Mouse (Mus musculus) skeletal muscle tissue, adult 2 months (tissue): ENCODE data around the gene Prune2.

ENCODE experiments used
- DNase-seq: peaks from one replicate; pipeline ENCODE4 v3.0.0-alpha.2; 2012; ENCODE audit warnings: low read depth, low spot score

The Prune2 gene

DNA sequence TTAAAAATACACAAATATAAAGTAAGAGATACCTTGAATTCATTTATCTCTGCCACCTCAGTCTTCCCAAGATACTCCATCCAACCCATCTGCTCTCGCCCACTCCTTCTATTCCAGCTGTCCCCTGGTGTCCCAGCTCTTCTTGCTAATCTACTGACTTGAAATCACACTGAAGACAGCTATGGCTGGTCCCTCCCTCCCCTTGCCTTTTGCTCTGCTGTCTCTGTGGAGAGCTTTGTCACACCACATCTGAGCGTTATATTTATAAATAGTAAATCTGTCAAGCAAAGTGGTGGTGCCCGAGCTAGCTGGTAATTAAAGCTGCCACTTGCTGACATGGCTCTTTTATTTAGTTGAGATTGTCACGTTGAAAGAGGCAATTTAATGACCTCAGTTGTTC, 224.6 kb downstream of the Prune2 start:
- DNase-seq = no peak

DNA sequence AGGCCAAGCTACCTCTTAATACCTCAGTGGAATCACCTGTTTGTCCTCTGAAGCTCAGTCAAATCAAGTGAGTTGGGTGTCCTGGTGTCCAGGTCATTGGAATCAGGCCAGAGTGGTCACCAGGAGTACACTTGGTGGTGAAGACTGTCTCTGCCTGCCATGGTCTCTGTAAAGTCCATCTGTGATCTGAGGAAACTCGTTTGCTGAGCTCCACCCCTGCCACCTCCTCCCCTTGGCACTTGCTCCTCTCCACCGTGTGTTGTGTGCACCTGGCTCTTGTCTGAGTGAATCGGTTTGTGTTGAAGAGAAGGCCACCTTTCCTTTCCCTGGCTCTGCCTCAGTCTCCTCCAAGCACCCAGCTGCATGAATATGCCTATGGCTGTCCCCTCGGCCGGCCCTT, 238.8 kb downstream of the Prune2 start:
- no peak for DNase-seq

DNA sequence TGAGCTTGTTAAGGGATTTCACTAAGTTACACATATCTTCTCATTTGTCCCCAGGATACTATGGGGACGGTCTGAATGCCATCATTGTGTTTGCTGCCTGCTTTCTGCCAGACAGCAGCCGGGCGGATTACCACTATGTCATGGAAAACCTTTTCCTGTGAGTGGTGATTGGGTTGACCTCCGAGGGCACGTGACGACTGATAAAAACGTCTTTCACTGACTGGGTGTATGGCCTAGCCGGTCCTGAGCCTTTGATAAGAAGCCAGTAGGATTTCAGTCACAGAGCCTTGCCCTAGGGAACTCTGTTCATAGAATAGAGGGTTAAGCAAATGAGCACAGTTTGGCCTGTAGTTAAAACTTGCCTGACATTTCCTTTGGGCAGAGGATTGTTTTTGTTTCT, 243.1 kb downstream of the Prune2 start:
- no peak for DNase-seq

DNA sequence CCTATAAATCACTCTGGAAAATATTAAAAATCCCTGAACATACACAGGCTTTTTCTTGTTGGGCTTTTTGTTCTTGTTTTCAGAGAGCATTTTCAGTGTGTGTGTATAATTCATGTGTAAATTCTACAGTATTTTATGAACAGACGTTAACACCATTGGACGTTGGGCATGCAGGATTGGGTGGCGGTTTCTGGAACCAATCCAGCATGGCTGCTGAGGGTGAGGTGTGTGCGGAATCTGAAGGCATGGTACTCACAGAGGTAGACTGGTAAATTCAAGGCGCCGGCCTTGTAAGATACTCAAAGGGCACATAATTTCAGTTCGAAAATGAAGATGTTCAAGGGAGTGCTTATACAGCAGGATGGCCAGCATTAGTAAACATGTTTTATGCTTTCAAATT, 251.2 kb downstream of the Prune2 start:
- no peak for DNase-seq

DNA sequence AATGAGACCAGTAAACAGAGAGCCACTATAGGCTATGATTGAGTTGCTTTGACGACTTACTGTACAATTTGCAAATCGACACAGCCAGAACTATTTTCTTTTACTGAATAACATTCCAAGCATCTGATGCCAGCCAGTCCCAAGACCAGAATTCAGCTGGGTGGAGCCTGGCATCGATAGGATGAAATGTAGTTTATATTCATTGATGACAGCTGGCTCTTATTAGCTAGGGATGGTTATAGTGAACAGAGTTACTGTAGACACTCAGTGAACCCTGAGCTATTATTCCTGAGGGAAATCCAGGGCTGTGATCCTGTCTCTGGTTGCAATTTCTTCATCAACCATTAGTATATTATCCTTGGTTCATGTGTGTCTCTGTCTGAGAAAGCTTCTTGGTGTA, 254.6 kb downstream of the Prune2 start:
- DNase-seq = no peak

DNA sequence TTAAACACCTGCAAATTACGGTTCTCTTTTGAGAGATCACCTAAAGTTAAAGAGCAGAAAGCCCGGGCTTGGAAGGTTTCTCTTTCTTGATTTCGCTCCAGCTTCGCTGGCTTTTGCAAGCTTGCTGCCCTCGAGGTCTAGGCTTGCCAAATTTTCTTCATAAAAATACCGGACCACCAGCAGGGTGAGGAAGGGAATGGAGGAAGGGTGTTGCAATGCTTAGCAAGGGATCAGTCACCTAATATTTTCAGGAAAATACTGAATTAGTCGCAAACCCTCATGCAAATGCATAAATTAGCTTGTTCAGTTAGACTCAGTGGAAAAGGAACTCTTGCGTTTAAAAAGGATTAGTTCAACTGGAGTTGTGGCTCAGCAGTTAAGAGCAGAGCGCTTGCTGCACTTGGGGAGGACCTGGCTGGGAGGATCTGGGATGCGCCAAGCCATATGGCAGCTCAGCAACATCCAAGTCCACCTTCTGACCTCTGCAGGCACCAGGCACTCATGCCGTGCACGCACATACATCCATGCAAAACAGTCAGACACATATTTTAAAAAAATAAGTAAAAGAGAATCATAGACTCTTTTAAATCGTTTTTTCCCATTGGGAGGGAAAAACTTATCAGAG, 259.1 kb downstream of the Prune2 start:
- no peak for DNase-seq

DNA sequence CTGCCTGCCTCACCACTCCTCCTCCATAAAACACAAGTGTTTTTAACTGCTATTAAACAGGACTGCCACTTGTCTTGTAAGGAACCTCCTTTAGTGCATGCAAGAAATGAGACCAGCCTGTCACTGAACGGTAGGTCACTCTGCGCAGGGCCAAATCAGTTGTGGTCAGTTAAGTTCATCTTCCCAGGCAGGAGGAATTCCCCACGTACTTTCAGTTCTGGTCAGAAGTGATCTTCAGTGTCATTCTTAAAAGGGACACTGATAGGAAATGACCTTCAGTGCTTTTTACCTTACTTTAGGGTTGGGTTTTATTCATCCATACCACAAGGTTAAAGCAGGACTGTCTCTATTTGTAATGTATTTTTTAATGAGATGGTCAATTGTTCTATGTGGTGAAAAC, 262.3 kb downstream of the Prune2 start:
- DNase-seq = no peak

DNA sequence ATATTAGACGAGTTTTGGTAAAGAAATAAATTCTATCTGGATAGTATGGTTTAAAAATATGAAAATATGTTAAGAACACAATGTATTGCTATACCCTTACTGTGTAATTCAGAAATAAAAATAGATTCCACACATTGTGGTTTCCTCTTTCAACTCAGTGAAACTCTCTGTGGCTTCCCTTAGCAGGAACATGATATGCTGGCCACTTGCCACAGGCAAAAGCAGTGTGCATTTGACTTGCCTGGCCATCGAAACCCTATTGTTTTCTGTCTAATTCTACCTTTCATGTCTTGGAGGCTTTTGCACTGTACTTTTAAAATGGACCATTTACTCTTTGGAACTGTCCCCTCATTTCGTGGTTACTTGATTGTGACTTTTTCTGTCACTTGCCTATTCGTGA, 267.9 kb downstream of the Prune2 start:
- peak; percentile 27 for DNase-seq

DNA sequence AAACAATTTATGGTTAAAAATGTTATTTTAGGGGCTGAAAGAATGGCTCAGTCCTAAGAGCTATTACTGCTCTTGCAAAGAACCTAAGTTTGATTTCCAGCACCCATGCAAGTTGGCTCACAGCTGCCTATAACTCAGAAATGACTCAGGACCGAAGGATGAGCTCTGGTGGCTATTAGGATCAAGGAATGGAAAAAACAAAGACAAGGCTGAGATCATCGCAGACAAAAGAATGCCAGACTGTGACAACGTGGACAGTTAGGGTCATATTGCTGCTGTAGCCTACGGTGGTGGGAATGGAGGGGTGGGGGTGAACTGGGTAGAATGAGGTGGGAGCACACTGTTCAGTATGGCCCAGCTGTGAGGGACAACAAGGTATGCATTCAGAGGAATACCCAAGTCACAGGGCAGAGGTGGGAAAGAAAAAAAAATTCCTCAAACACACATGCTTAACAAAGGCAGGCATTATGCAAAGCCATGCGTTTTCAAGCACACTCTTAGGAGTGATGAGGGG, 269.7 kb downstream of the Prune2 start:
- no peak for DNase-seq

DNA sequence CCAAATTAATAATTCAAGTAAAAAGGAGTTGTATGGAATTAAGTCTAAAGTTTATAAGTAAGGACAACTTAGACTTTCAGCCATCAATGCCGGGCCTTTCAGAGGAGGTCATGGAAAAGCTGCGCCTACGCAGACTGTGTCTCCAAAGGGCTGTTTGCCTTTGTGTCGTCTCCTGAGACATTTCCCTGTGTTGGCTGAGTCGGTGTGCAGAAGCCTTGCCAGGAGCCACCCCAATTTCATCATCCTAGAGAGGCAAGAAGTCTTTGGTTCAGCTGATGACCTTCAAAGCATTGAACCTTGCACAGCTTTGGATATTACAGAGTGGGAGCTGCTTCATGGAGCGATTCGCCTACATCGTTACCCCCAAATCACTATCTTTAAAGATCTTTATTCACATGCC, 270.2 kb downstream of the Prune2 start:
- DNase-seq = peak; percentile 18

DNA sequence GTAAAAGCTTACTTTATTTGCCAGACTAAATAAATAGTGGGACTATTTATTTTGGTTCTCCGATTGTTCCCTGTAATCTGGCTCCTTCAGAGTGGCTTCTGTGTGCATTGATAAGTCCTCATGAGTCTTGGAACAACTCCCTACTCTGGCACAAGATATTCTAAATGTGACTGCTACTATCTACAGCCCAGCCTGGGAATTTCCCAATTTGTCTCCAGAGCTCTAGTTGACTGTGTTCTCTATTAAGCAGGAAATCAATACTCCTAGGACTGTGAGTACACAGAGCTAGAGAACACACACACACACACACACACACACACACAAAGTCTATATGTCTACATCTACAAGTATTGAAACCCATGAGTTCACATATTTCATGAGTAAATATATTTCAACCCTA, 274.1 kb downstream of the Prune2 start:
- no peak for DNase-seq

DNA sequence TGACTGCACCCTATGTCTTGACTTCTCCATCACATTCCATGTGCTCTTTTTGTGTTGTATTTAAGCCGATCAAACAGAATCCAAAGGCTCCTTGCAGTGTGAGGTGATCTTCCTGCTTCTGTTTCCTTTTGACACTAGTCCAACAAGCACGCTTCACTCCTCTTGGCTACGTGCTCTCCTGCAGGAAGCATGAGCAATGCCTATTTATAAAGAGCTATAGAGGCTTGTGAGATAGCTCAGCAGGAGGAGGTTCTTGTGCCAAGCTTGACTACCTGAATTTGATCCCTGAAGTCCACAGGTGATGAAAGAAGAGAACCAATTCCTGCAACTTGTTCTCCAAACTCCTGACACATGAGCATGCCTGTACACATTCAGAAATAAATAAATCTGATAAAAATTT, 282.6 kb downstream of the Prune2 start:
- no peak for DNase-seq

DNA sequence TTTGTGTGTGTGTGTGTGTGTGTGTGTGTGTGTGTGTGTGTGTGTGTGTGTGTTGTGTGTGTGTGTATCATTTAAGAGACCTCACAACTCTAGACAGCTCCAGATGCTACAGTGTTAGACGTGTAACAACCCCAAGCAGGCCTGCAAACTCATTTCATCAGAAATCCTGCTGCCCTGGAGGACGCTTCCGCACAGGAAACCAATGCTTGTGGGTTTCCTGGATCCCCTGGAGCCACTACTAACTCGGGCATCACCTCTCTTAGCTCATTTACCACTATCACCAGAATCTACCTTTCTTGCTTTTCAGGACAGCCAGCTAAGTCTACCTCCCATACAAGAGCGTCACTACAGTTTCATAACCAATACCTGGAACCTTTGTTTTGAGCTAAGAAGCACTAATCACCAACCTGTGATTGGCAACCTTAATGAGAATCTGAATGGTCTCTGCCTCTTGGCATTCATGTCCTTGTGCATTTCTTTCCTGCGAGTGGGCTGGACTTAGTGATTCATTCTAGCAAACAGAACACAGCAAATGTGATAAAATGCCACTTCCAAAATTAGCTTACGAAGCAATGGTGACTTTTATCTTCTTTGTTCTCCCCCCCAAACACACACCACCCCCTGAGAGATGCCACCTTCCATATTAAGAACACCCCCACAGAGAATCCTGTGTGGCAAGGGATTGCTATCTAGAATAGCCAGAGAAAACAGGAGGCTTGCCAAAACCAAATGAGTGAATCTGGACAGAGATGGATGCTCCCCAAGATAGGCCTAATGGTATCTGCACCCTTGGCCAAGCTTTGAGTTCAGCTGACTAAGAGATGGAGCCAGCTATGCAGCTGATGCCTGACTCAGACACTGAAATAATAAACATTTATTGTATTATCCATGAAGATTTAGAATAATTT, 284.5 kb downstream of the Prune2 start:
- DNase-seq = no peak

DNA sequence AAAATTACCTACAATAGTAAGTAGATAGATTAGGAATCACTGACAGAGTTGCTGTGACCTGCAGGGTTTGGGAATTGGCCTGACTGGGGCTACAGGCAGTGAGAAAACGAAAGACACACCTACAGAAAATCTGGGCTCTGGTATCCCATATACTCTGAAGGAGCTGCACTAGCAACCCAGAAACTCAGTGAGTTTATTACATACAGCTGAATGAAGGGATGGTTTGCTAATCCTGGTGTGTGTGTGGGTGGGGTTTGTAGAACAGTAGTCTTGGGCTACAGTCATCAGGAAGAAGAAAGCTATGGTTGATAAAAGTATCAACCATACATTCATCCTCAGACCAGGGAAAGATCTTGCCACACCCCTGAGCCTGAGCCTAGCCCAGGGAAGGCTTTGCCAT, 285.3 kb downstream of the Prune2 start:
- DNase-seq = no peak

DNA sequence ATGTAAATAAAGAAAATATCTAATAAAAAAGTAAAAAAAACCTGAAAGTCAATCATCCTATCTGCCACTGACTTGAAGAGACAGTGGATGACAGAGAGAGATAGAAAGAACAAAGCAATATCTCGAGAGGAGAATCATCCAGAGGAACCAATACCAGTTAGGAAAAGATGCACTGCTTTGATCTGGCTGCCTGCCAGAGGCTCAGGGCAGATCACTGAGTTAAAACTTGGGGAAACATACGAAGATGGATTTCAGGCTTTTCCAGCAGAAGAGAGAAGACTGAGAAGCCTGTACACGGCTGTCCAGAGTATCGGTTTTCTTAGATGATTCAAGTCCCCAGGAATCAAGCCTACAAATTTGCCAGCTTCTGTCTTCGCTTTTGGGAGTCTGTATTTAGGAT, 287.0 kb downstream of the Prune2 start:
- no peak for DNase-seq

DNA sequence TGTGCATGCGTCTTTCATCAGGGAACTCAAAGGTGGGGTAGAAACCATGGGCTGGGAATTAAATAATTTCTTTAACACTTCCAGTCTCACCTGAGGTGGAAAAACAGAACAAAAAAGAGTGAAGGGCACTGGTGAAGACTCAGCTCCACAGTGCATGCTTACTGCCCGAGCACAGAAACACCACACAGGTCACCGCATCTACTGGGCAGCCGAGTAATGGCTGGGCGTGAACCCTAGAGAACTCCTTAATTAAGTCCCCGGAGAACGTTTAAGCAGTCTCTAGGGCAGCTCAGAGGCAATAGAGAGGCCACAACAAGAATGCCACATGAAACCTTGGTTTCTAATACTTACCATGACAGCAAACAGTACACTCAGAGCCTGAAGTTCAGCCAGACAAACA, 288.6 kb downstream of the Prune2 start:
- DNase-seq = no peak

DNA sequence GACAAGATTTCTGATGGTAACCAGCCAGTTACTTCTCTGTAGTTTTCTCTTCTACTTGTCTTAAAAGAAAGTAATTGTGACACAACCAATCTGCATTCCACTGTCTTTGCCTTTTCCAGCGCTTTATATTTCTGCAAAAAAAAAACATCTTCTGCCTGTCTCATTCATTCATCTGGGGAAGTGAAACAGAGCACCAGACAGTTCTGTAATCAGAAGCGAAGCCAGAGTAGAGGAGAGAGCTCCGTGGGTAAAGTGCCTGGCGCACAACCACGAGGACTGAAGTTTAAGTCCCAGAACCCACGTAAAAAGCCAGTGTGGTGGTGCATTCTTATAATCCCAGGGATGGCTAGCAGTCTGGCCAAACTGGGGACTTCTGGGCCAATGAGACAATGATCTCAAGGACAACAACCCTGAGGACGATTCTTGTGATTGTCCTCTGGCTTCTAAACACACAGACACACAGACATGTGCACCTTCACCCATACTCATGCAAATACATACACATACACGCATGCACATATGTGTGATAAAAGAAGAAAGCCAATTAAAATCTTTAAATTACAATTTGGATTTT, 291.5 kb downstream of the Prune2 start:
- DNase-seq = no peak

DNA sequence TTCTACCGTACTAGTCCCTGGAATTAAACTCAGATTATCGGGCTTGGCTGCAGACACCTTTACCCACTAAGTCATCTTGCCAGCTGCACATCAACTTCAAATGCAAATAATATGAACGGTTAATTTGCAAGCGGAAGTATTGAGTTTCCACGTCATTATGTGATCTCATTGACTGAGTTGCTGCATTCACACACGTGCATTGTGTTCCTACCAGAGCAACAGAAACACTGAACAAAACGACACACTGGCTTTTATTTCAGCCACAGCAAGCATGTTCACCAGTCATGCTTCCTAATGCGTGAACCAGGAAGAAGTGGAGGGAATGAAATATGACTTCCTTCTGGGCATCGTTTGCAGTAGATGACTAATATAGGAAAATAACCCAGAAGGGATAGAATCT, 293.8 kb downstream of the Prune2 start:
- DNase-seq = no peak

DNA sequence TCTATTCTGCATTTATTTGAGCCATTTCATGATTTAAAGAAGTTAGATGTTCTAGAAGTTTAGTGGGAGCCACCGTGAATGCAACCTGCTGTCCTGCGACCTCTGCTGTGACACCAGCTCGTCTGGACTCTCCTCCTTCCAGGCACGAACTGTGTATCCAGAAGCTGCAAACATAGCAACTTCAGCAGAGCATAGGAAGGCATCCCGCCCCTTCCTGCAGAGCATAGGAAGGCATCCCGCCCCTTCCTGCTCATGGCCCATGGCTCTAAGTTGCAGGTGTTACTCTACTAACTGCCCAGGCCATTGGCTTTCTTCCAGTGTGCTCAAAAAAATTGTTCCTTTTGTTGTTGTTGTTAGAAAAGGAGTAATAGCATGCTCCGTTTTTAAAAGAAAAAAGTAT, 294.9 kb downstream of the Prune2 start:
- no peak for DNase-seq

DNA sequence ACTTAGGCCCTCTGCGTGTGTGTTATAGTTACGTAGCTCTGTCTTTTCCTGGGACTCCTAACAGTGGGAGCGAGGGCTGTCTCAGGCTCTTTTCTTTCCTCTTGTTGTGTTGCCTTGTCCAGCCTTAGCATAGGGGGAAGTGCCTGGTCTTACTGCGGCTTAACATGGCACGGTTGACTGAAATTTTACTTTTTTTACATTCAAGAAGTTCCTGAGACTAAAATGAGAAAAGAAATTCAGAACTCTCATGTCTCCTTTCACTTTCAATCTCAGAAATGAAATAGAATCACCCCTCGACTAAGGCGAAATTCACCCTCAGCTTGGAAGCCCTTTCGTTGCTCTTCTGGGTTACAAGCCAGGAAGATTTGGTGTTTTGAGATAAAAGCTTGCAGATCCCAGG, 295.5 kb downstream of the Prune2 start:
- DNase-seq = no peak

DNA sequence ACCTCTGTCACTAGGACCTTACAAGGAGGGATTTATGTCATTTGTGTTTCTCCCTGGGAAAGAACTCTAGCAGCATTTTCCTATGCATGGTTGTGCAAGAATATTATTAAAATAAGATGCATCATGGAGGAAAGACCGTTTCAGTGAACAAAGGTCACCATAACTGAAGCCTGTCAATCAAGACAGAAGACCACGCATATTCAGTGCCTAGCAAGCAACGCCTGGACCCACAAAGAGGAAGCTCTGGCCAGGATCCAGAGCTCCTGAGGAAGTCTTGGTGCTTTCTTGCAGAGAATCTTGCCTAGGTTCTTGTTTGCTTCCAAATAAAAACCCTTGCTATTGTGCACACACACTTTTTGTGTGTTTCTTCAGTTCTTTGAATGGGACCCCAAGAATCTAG, 296.9 kb downstream of the Prune2 start:
- DNase-seq = no peak

DNA sequence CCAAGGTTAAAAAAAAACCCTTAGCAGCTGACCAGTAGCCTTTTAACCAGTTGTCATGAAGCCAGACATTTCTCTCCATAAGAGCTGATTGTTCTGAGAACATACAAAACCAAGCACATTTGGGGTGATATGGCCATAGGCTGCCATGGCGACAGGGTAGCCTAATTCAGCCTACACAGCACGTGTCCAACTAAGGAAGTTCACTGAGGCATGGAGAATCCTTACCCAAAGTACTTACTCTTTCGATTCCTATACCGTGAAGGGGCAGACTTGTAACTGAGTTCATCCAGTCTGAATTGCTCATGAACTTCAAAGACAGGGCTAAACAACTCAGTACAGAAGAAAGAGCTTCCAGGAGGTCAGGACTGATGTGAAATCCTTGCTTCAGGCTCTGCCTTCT, 299.6 kb downstream of the Prune2 start:
- DNase-seq = no peak

DNA sequence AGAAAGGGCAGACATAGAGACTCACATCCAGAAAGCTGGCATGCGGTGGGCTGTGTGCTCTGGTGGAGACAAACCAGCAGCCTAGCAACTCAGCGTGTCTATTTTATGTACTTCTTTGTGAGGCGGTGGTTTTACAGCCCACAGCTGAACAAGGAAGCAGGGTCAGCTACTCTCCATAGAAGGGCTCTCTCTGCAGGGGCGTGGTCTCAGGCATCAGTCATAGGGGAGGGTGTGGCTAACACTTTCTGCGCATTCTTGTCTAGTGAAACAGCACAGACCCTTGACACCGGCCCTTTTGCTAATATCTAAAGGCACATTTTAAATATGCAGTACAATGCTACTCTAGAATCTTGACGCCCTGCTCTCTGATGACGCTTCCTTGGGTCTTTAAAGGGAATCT, 300.5 kb downstream of the Prune2 start:
- DNase-seq = no peak
